Mouse (Mus musculus) c-Kit-negative CD71-positive TER-119-positive erythroid progenitor cells, embryonic 14.5 days (primary cell): ENCODE data around the gene Pcca.

Experiments used
- DNase-seq: peaks from one replicate; pipeline ENCODE4 v3.0.0-alpha.2; 2013; ENCODE audit warnings: low read depth, low spot score

Gene Pcca

DNA sequence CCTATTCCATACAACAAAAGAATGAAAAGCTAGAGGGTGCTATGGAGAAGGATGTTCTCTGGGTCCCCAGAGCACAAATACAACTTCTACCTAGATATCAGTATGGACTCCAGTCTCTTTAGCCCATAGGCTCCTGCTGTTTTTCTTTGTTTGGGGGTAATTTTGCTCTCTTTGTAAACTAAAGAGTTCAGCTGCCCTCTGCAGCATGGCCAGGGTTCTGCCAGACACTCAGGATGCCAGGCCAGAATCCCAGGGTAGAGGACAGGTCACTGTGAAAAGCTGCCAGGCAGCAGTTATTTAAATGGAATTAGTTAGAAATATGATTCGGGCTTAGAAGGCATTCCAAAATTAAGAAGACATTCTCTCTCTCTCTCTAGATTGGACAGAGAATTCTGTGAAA lies 402.3 kb downstream of the Pcca start:
- DNase-seq = no peak
